Mouse (Mus musculus): ENCODE data around the gene Dnajc13.

Gene Dnajc13

DNA sequence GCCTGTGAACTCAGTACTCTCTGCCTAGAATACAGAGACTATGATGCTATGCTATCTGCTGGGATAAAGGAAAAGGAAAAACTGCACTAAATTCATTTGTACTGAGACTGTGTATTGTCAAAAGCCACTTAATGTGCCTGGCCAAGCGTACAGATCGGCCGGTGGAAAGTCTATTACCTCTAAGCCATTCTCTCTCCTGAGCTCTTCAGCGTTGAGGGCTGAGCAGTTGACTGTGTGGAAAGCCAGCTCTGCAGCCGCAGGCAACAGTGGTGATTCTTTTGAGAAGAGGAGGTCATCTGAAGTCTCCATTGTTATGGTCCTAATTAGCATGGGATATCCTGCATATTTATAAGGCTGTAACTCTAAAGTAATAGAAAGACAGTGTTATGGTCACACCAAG lies 80.4 kb downstream of the Dnajc13 start:
- DNase-seq = no peak

DNA sequence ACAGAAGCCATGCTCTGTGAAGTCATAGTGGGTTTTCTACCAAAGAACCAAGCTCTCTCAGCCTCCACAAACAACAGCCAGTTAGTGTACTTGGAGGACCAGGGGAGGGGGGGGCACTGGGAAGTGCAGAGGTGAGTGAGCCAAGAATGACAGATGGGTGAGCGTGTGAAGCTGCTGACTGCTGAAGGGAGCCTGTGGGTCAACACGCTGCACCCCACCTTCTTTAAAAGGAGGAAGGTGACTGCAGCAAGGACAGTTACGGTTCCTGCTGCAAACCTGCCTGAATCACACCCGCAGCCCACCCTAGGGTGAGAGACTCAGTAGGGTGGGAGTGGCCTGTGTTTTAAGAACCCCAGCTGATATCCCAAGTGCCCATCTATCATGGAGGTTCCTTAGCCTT lies 81.1 kb downstream of the Dnajc13 start:
- DNase-seq = no peak

DNA sequence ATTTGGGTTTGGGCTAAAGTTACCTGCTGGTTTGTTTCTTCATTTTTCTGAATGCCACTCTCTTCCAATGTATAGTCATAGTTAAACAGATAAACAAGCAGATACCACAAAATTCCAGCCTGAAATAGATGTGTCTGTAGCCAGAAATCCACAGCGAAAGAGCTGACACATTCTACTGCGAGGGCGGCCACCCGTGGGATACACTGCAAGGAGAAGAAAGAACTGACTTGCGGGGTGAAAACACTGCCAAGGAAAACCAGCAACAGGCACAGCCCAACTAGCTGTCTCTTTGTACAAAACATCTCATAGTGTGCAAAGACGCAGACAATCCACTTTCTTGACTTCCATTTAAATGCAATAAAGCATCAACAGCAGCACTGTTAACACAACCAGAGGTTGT lies 82.7 kb downstream of the Dnajc13 start:
- DNase-seq = no peak

DNA sequence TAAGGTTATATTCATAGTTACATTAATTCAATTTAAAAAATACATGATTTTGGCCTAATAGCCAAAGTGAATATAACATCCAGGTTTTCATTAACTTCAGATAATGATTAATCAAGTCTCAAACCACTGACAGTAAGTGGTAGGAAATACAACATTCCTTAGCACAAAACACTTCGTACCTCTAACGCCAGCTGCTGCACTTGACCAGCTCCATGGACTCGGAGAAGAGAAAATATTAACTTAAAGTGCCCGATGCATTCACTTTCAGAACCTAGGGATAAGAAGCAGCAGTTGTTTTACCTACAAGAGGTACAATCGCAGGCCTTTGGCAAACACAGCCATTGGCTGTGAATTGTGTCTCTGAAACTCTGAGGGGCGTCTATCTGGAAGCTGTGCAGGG lies 90.4 kb downstream of the Dnajc13 start:
- DNase-seq = no peak

DNA sequence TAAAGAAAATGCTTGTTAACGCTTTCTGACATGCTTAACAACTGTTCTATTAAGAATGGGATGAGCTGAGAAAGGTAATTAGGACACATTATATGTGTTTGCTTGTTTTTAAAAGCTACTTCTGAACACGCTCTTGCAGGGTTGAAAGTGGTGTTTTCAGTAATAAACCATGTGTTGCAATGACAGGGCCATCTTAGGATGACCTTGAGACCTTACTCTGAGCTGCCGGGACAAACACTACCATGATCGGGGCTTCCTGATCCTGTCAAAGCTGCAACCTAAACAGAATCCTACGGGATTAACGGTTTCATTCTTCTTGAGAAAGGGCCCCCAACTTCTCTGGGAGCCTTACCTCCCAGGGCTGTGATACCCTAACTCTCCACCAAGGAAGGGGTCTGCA lies 91.1 kb downstream of the Dnajc13 start:
- DNase-seq = no peak

DNA sequence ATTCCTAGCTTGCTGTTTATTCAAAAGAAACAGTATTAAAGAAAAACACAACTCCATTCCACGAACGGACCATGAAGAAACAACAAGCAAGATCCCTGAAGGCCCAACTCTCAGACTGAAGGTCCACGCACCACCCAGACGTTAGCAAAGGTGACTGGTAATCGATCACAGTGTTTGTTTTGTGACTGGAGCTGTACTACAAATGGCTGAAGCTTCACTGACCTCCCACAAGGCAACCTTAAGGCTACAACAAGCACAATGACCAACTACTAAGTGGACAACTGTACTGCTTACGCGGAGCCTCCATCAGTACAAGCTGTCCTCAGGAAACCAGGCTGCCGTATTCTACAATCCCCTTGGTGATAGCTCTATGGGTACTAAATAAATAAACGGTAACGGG lies 92.7 kb downstream of the Dnajc13 start:
- no peak for DNase-seq

DNA sequence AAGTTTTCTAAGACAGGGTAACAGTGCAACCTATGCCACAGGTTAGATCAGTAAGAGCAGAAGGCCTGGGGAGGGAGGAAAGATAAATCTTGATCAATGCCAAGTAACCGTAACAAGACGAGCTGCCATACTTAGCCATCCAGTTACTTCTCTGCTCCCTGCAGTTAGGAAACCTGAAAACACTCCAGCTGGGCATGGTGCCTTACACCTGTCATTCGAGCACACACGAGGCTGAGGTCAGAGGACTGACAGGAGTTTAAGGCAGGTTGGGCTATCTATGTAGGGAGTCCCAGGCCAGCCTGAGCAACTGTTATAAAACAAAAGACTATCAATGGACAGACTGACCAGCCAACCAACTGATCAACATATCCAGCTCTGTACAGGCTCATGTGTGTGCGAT lies 96.8 kb downstream of the Dnajc13 start:
- no peak for DNase-seq

DNA sequence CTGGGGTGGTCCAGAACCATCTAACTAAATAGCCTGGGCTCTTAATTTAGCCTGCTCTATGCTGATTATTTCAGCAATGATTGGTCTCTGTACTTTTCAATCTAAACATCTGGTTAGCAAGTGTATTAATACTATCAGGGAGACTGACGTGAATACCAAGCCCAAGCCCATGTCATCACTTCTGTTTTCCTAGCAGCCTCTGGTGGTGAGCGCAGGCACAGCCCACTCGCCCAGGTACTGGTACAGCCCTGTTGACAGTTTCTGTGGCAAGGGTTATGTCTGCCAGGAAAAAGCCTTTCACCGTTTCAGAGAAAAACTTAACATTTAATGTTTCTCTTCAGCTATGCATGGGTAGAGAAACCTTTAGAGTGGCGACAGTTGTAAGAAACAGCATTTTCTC lies 98.5 kb downstream of the Dnajc13 start:
- no peak for DNase-seq

DNA sequence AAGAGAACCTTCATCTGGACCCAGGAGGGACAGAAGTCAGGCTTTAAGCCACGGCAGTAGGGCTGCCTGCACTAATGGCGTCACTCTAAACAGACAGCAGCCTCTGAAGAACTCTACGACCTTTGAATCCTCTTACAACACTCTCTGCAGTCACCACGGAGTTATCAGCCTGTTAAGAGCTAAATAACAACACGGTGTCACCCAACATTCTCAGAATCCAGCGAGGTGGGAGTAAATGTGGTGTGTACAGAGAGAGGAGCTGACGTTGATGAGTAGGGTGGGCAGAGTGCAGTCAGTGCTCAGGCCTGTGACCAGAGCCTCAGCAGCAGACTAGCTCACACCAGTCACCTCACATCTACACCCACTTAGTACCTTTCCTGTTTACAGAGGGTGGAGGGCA lies 101.6 kb downstream of the Dnajc13 start:
- no peak for DNase-seq

DNA sequence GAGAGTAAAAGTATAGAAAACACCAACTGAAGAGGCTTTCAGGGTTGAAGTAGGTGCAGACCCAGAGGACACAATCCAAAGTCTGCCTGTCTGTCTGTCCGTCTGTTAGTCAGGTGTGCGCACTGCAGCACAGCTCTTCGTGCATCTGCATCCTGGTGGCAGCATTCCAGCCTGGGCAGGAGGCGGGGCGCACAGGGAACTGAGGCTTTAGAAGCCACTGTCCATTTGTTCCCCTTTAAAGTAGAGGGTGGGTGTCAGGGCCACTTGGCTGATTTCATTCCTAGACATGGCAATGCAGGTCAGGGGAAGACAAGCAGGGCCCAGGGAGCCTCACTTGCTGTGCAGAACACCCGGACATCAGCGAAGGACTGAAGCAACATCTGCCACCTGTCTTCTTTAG lies 105.4 kb downstream of the Dnajc13 start:
- no peak for DNase-seq

DNA sequence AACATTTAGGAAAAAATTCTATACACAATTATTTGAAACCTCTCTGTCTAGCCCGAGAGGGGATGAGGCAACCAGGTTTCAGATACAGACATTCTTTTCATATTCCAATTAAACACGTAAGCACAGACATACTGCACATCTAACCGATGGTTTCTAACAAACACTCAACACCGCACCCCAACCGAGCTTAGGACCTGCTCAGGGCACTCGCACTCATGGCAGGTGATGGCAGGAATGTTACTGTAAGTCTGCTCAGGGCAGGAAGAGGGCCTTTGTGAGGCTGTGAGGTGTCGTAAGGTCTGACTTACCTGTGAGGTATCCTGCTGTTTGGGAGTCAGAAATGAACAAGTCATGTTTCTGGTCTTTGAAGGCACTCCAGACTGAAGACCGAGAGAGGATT lies 106.2 kb downstream of the Dnajc13 start:
- no peak for DNase-seq

DNA sequence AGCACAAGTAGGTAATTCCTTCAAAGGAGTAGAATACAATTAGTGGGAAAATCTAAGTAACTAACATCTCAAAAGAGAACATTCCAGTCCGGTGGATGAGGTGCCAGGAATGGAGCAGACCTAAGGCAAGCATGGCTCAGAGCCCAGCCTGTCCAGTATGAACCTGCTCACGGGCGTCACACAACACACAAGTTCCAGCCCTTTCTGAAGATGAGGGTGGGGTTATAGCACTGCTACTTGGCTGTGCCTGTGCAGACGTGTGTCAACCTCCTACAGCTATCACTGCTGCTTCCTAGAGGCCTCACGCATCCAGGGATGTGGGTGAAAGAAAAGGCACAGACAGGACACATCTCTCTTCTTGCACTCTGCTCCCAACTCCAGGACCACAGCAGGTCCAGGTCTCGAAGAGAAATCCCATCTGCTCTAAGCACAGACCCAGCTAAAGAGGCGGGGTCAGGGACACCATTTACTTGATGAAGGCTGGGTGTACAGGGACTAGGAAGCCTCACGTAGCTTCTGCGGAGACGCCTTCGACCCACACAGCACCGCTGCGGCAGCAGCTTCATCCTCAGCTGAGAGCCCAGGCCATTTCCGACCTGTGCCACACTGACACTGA lies 107.5 kb downstream of the Dnajc13 start:
- no peak for DNase-seq

DNA sequence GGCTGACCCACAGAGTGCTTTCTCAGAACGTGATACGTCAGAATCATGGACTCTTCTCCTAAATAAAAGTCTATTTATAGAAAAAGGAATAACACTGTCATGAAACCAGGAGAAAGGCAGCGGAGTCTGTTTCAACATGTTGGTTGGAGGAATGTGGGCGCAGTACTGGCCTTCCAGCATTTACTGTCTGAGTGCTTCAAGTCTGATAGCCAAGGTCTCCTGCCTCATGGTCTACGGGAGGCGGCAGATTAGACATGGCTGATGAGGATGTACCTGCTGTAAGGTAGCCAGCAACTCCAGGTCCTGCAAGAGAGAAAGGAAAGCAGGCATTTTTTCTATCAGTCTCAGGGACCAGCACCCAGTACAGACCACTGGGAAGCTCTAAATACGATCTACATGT lies 110.6 kb downstream of the Dnajc13 start:
- DNase-seq = no peak

DNA sequence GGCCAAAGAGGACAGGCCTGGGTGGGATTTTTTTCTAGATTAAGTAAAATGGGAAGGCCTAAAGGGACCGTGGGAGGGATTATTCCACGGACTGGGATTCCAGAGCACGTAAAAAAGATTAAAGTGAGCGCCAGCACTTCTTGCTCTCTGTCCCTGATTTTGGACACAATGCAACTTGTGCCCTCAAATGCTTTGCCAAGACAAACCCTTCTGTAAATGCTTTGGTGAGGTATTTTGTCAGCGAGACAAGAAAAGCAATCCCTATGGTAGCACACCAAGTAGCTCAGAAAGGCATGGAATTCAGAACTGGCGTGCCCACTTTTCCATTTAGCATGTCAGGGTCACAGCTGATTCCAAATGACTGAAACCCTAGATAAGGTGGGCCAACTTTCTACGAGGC lies 113.8 kb downstream of the Dnajc13 start:
- DNase-seq = no peak

DNA sequence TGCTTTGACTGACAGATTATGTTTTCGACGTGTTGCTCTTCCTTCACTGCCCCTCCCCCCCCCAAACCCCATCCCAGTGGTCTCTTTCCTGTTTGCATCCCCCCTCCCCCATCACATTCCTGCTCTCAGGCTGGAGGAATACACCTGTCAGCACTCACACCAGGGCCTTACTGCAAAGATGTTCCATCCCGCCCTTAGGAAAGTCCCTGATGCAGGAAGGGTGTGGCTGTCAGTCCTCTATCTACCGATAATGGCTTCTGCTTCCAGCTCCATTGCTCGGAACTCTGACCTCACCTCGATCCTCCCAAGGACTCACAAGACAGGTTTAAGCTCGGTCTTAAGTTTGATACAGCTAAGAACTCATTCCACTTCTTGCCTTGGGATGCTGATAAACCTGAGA lies 116.0 kb downstream of the Dnajc13 start:
- DNase-seq = no peak

DNA sequence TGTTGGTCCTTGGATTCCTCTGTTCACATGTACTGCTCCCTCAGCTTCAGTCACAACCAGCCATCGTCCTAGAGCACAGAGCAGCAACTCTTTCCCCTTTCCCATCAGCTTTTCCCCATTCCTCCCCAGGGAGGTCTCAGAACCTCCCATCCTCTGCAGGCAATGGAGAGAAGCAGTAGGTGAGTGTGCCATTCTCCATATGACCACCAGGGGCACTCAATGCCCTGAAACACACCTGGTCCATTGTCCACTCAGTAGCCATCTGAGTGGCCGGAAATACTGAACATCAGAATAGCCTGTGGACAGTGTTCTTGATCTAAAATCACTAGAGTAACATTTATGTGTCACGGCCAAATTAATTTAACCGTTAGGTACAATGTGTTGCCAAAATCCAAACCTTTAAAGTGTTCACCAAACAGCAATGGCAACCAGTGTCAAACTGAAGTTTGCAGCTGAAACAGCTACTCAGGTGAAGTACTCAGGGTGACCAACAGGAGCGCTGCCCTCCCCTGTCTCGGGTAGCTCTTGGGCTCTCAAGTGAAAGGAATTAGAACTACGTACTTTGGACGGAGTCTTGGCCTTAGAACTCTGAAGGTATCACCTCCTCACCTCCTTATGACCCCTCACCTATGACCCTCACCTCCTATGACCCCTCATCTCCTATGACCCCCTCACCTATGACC lies 118.3 kb downstream of the Dnajc13 start:
- no peak for DNase-seq

DNA sequence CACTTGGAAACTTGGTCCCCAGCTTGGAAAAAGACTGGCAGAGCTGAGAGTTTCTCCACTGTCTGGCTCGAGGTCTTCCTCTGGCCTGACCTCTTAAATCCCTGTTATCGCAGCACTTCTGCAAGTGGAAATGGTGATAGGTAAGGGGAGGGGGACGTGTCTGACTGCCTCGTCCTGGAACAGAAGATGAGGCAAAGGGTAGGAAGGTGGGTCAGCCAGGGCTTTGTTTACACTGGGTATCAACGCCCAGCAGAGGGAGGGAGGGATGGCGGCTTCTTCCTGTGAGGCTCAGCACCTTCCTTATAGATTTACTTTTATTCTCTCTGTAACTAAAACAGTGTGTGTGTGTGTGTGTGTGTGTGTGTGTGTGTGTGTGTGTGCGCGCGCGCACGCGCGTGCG lies 119.9 kb downstream of the Dnajc13 start:
- DNase-seq = no peak

DNA sequence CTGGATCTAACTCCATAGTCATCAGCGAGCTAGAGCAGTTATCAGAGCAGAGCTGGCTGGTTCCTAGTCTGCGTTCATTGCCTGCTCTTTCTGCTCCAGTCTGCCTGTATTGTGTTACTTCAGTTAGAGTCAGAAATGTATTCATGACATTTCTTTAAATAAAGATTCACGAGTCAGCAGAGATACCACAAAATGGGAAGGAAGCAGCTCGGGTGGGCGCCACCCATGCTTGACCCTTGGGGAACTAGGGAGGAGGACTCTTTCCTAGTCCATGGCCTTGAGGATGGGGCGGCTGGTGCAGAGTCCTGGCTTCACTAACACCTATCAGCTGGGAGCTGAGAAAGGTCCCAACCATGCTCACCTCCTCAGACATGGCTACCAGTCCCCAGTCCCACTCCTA lies 122.4 kb downstream of the Dnajc13 start:
- no peak for DNase-seq

DNA sequence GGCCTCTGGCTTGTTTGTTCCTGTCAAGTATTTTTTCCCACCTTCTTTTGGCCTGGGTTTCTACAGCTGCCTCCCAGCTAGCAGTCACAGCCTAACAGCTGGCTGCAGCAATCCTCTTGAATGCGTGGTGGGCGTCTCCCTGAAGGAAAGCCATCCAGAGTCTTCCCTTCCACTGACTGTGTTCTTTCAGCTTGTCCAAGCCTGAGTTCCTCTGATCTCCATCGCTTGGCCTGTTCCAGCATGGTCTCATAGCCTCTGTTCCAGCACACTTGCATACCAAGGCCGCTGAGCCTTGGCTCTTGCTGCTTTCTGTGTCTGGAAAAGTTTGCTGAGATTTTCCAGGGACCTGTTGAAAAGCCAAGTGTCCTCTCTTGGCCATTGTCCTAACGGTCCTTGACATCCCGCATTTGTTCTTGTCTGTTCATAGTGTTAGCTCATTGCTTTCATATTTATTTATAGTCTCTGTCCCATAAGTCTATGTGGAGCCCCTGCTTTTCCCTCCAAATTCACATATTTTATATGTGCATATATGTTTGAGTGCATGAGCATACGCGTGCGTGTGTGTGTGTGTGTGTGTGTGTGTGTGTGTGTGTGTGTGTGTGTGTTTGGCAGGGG lies 132.5 kb downstream of the Dnajc13 start:
- DNase-seq = no peak

DNA sequence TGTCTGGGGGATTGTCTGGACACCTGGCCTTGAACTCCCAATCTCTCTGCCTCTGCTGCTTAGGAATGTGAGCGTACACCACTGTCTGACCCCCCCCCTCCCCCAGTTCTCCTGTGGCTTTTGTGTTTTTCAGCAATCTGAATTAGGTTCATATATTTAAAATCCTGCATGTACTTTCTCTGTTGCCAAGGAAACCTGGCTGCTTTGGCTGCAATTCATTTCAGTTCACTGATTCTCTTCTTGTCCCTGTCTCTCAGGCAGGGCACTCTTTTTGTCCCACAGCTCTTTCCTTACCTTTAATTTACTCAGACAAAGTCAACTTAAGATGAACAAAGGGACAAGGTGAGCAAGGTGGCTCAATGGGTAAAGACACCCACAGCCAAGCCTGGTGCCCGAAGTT lies 134.6 kb downstream of the Dnajc13 start:
- no peak for DNase-seq

DNA sequence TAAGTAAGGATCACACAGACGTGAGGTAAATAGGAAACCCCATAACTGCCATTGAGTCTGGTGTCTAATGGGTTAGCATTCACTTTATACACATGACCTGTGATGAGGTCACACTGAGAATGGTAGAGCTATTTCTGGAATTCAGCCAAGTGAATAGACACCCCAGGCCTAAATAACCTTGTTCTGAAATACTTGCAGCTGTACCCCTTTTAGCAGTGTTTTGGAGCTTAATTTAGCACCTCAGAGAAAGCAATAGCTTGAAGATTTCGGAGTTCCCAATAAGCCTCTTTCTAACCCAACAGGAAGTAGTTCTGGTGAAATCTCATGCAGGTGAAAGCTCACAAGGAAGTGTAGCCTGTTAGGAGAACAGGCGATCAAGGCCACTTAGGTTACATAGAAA lies 135.9 kb downstream of the Dnajc13 start, which contains the start of gene Ackr4:
TSS of gene Ackr4 (minus strand) at position 101 of the 400 bp plus-strand sequence.
- DNase-seq = no peak

DNA sequence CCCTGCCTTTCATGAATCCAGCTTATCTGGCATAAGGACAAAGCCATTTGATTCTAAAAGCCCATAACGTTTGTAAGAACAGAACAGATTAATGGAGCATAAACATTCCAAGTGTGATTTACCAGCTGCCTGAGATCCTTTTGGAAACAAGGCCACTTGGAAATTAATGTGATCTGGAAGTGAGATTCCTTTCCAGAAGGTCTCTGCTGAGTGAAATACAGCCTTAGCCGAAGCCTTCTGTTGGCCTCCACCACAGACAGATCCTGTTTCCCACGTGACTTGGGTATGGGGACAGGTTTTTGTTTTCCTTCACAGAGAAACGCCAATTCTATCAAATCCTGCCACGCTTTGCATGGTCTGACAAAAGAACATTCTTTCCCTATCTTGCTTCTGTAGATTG lies 139.1 kb downstream of the Dnajc13 start:
- no peak for DNase-seq

DNA sequence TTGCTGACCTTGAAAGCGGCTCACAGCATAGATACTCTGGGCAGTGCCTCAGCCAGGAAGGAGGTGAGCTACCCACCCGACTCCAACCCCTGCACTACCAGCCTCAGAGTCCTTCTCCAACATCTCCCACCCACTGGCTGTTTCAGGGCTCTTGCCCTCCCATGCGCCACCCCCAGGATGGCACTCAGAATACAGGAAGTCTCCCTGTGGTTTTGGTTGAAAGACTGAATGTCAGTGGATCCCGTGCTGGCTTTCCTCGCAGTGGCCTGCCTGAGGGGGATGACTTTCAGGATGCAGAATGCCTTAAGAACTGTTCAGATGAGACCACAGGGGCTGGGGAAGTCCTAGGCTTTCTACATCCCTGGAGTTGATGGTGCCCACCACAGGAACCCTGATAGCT lies 139.6 kb downstream of the Dnajc13 start:
- DNase-seq = no peak

DNA sequence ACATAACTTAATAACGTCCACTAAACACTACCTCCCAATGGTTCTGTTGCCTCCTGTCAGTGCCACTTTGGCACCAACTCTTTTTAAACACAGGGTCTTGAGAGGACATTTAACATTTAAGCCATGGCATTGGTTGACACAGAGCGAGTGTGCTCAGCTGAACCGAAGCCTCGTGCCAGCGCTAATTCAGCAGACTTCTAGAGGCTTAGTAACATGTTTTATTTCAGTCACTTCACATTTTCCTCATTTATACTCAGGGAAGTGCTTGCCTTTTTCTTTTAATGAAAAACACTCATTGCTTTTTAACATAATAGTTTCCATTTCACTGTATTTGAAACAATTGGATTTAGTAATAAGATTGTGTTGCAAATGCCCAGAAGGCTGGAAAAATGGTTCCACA lies 153.6 kb downstream of the Dnajc13 start:
- no peak for DNase-seq

Measured in embryo, embryonic 11 days (tissue).